Mouse (Mus musculus): ENCODE results near the gene Hspb2. TPM values are rescaled to one million over a fixed set of nuclear protein-coding genes. Genes with fewer than 3 reads are reported as not detected.
A peak's percentile ranks its signal among the peaks of the same experiment; 100 is the strongest.

Hspb2 gene
- total and polyA plus RNA-seq, 3 experiments, result not detected

DNA sequence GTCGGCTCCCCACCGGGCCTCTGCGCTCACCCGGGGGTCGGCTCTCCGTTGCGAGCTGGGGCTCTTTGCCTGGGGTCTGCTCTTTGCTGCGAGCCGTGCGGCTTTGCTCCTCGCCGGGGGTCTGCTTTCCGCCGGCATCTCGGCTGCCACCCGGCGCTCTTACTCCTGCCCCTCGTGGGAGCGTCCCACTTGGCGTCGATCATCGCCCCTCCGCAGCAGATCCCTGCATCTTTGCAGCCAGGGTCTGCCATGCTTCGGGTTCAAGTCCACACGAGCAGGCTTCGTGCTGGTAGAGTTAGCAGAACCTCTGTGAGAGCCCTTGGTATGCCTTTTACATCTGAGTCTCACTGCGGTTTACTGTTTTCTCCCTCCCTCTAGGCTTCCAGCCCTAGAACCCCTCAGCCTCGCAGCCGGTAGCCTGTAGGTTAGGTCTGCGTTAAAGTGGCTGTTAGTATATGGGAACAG lies 23.5 kb upstream of the Hspb2 start:
- no peak for DNase-seq (ENCODE audit: extremely low read depth)
- H3K9ac ChIP-seq (ENCODE audit: insufficient read depth, low read depth), result peak overlapping the region; percentile 95

DNA sequence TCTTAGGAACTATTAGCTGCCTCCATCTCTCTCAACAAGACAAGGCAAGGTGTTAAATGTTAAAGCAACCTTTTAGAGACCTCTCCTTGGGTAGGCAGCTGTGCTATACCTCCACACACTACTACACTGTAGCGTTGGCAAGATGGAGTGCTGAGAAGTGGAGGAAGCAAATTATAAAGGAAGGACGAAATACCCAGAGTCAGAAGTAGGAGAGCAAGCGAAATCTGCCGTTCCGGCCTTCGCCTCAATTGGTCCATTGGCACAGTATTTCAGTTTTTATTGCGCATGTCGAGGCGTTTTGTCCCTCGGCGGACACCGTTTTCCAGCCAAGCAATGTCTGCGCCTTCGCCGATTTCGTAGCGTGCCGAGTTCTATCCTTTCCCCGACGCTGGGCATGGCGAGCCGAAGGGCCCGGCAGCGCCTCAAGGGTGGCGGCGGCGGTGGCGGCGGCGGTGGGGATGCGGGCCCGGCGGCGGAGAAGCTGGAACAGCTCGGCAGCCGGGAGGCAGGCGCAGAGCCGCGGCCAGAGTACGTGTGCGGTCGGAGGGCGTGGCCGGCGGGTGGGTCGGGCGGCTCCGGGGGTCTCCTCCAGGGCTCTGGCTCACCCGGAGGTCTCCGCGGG lies 22.9 kb upstream of the Hspb2 start, which contains the start of the genes Alg9 and 1110032A03Rik:
Gene Alg9, plus strand, starts transcription at position 29 of the 622 bp plus-strand sequence.
Gene 1110032A03Rik, minus strand, starts transcription at position 530 of the 622 bp plus-strand sequence.
- H3K27ac ChIP-seq (ENCODE audit: insufficient read depth, low read depth), result peak within 1 kb of the TSS; percentile 83
- in situ Hi-C loops (cut with MboI; ENCODE audit: low pct_ligation_motif_present, low pct_unique_long_range_greater_than_20kb, low sequenced_read_pairs), result no loop called here
- no peaks in the 10 kb centered on the region for H3K9me3 ChIP-seq (replicated peaks; ENCODE audit: low read length)
- H3K27me3 ChIP-seq (replicated peaks), result no peaks in the 10 kb centered on the region
- DNase-seq (ENCODE audit: extremely low read depth), result peak; percentile 85
- H3K4me2 ChIP-seq (ENCODE audit: insufficient read depth, low read depth, poor library complexity, severe bottlenecking), result peak within 1 kb of the TSS; percentile 100
- peaks cover 4% of the 10 kb centered on the region for H3K79me2 ChIP-seq (replicated peaks; ENCODE audit: control insufficient read depth, extremely low read depth, insufficient read depth, poor library complexity, severe bottlenecking)
- H3K9ac ChIP-seq (ENCODE audit: insufficient read depth, low read depth), result peak within 1 kb of the TSS; percentile 95
- peaks cover 3 to 14% of the 10 kb centered on the region in 2 experiments; a peak in 3 of 4 replicates for H3K4me1 ChIP-seq (ENCODE audit: control insufficient read depth in 1 of 2, insufficient read depth in 2 of 2)
- H3K4me3 ChIP-seq (replicated peaks in 1 of 3; ENCODE audit: low read depth in 2 of 3, low read length in 2 of 3, poor library complexity in 1 of 3), result peak within 1 kb of the TSS; percentile 76 to 89 (median 80)
- H3K36me3 ChIP-seq (replicated peaks in 1 of 2; ENCODE audit: control insufficient read depth in 1 of 2, insufficient read depth in 1 of 2, low read length in 1 of 2), result peaks cover 18 to 47% of the 10 kb centered on the region in 2 experiments
- dilution Hi-C loops (cut with MboI; ENCODE audit: extremely low pct_ligation_motif_present, extremely low pct_unique_long_range_greater_than_20kb, low sequenced_read_pairs), result no loop called here
- TF ChIP-seq RAD21 (IDR thresholded peaks at IDR 0.05; ENCODE audit: low read depth, low read length) (no peak), RCOR1 (conservative IDR thresholded peaks at IDR 0.05; ENCODE audit: low read depth, low read length) (no peak), MAX (IDR thresholded peaks at IDR 0.05; ENCODE audit: low read length) (0 out of 2 replicates have a peak, but pooled peaks have one; percentile 25), TCF12 (IDR thresholded peaks at IDR 0.05; ENCODE audit: low read depth, low read length) (no peak), ZMIZ1 (IDR thresholded peaks at IDR 0.05; ENCODE audit: low read depth, low read length) (no peak), JUN (IDR thresholded peaks at IDR 0.05; ENCODE audit: insufficient read depth, low read depth, low read length) (no peak), SMC3 (IDR thresholded peaks at IDR 0.05; ENCODE audit: low read depth, low read length) (no peak), ZNF384 (IDR thresholded peaks at IDR 0.05; ENCODE audit: low read depth, low read length) (no peak), NELFE (IDR thresholded peaks at IDR 0.05; ENCODE audit: low read depth, low read length) (0 out of 2 replicates have a peak, but pooled peaks have one; percentile 24), TBP (conservative IDR thresholded peaks at IDR 0.05; ENCODE audit: low read depth, low read length) (peak; percentile 67), UBTF (IDR thresholded peaks at IDR 0.05; ENCODE audit: low read depth, low read length) (no peak), KAT2A (IDR thresholded peaks at IDR 0.05; ENCODE audit: insufficient replicate concordance, low read length) (no peak), NRF1 (IDR thresholded peaks at IDR 0.05; ENCODE audit: low read depth, low read length) (peak; percentile 75), CHD2 (IDR thresholded peaks at IDR 0.05; ENCODE audit: low read length) (no peak), MAZ (IDR thresholded peaks at IDR 0.05; ENCODE audit: low read depth, low read length) (no peak), CTCF (conservative IDR thresholded peaks at IDR 0.05 in 1 of 2, IDR thresholded peaks at IDR 0.05 in 1 of 2; ENCODE audit: low read depth in 2 of 2, low read length in 2 of 2) (no peak), CHD1 (IDR thresholded peaks at IDR 0.05; ENCODE audit: low read depth, low read length) (no peak), POLR2A (IDR thresholded peaks at IDR 0.05; ENCODE audit: low read depth, low read length) (peak; percentile 59), MEF2A (IDR thresholded peaks at IDR 0.05; ENCODE audit: borderline replicate concordance, low read depth, low read length) (no peak), PAX5 (IDR thresholded peaks at IDR 0.05; ENCODE audit: low read length) (no peak), E2F4 (IDR thresholded peaks at IDR 0.05; ENCODE audit: insufficient replicate concordance, low read depth, low read length) (no peak), MAFK (IDR thresholded peaks at IDR 0.05; ENCODE audit: insufficient replicate concordance, low read length) (no peak), IRF4 (IDR thresholded peaks at IDR 0.05; ENCODE audit: low read depth, low read length) (peak; percentile 62), BHLHE40 (IDR thresholded peaks at IDR 0.05; ENCODE audit: low read depth, low read length) (no peak), MYC (IDR thresholded peaks at IDR 0.05; ENCODE audit: low read depth, low read length) (0 out of 2 replicates have a peak, but pooled peaks have one; percentile 42), SIN3A (IDR thresholded peaks at IDR 0.05; ENCODE audit: low read length) (peak; percentile 62; the same call in 1 of the 2 replicates), GABPA (IDR thresholded peaks at IDR 0.05; ENCODE audit: insufficient replicate concordance, low read depth, low read length) (no peak), JUND (conservative IDR thresholded peaks at IDR 0.05; ENCODE audit: low read depth, low read length) (no peak), MXI1 (IDR thresholded peaks at IDR 0.05; ENCODE audit: low read depth, low read length) (peak; percentile 56), POLR2AphosphoS2 (IDR thresholded peaks at IDR 0.05; ENCODE audit: low read depth, low read length) (no peak), ELF1 (IDR thresholded peaks at IDR 0.05; ENCODE audit: low read depth, low read length) (peak; percentile 44; the same call in 1 of the 2 replicates)

More for the DNA sequence above, 23.5 kb upstream of the Hspb2 start:
- no peaks in the 10 kb centered on the region for H3K27me3 ChIP-seq (replicated peaks)
- TF ChIP-seq IRF4 (IDR thresholded peaks at IDR 0.05; ENCODE audit: low read depth, low read length) (no peak), BHLHE40 (IDR thresholded peaks at IDR 0.05; ENCODE audit: low read depth, low read length) (0 out of 2 replicates have a peak, but pooled peaks have one; percentile 9), SIN3A (IDR thresholded peaks at IDR 0.05; ENCODE audit: low read length) (no peak), UBTF (IDR thresholded peaks at IDR 0.05; ENCODE audit: low read depth, low read length) (no peak)
- no peak overlapping the region for H3K27ac ChIP-seq (ENCODE audit: insufficient read depth, low read depth)
- in situ Hi-C loops (cut with MboI; ENCODE audit: low pct_ligation_motif_present, low pct_unique_long_range_greater_than_20kb, low sequenced_read_pairs), result no loop called here
- H3K79me2 ChIP-seq (replicated peaks; ENCODE audit: control insufficient read depth, extremely low read depth, insufficient read depth, poor library complexity, severe bottlenecking), result peaks cover 4% of the 10 kb centered on the region
- dilution Hi-C loops (cut with MboI; ENCODE audit: extremely low pct_ligation_motif_present, extremely low pct_unique_long_range_greater_than_20kb, low sequenced_read_pairs), result no loop called here
- peaks cover 21 to 50% of the 10 kb centered on the region in 2 experiments for H3K36me3 ChIP-seq (replicated peaks in 1 of 2; ENCODE audit: control insufficient read depth in 1 of 2, insufficient read depth in 1 of 2, low read length in 1 of 2)
- H3K9me3 ChIP-seq (replicated peaks; ENCODE audit: low read length), result no peaks in the 10 kb centered on the region
- H3K4me2 ChIP-seq (ENCODE audit: insufficient read depth, low read depth, poor library complexity, severe bottlenecking), result peak overlapping the region; percentile 57
- peaks cover 3 to 13% of the 10 kb centered on the region in 2 experiments; a peak in 3 of 4 replicates for H3K4me1 ChIP-seq (ENCODE audit: control insufficient read depth in 1 of 2, insufficient read depth in 2 of 2)
- H3K4me3 ChIP-seq (replicated peaks in 1 of 3; ENCODE audit: low read depth in 2 of 3, low read length in 2 of 3, poor library complexity in 1 of 3), result peak overlapping the region; percentile 76 to 89 (median 80)

All from CH12.LX (cell line).